In the genomic region with DNA sequence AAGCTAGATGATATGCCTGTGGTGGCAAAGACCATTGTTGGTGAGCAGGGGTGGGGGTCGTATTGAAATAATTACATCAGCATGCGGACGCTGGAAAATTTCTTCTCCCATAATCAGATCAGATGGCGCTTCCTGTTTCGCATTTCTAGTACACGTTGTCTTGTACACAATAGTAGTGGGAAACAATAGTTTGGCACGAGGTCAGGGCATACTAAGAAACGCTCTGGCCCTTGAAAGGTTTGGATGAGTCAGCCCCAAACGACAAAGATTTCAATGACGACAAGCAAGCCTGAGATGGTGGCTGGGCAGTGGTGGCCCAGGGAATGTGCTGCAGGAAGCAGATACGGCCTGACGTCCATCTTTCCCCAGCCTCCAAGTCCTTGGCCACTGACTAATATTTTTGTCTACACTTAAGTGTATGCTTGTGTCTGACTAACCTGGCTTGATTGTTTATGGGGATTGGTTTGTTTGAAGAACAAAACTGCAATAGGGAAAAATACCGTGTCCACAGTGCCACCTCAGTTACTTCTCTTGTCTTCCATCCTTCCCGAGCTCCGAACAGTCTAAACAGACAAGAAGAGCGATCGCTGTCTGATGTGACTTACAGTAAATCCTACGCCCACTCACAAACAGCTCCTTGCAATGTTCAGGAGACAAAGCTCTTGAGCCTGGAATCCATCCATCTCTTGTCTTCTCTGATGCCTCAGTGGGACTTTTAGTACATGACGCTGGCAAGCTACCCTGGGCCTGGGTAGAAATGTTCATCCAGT, we compare ENCODE assay signal across 9 mouse cellular contexts. TPM values are rescaled to one million over a fixed set of nuclear protein-coding genes. Genes with fewer than 3 reads are reported as not detected.
DNase-seq lines count a peak whose midpoint lies in the region; ATAC-seq and TF ChIP-seq lines count a peak whose summit lies in the region.
"Had no signal": no experiment of that assay in that cellular context is flagged by ENCODE, and none has a peak within 500 bp of the region (broad histone marks: within the 10 kb centered on the region; RNA-seq: fewer than 3 reads in every experiment).

No protein-coding gene starts in this region.

- no peaks in the 10 kb centered on the region for H3K36me3 ChIP-seq in embryonic facial prominence, embryonic 11.5 days (replicated peaks; ENCODE audit: control insufficient read depth, insufficient read depth, low read depth, low read length)
- H3K36me3 ChIP-seq in embryonic facial prominence, embryonic 10.5 days (replicated peaks), result no peaks in the 10 kb centered on the region
- no peaks in the 10 kb centered on the region for H3K36me3 ChIP-seq in embryonic facial prominence, embryonic 14.5 days (ENCODE audit: control insufficient read depth, insufficient read depth, low read length)
- no peaks in the 10 kb centered on the region for H3K36me3 ChIP-seq in kidney, adult 2 months (ENCODE audit: control insufficient read depth, insufficient read depth, low read length)
- H3K36me3 ChIP-seq in lung, embryonic 16.5 days (ENCODE audit: control insufficient read depth, insufficient read depth, low read length), result no peaks in the 10 kb centered on the region
- H3K36me3 ChIP-seq in midbrain, embryonic 14.5 days (ENCODE audit: control insufficient read depth, insufficient read depth, low read length), result no peaks in the 10 kb centered on the region

- H3K4me2 ChIP-seq in embryonic facial prominence, embryonic 11.5 days (ENCODE audit: low read depth, low read length), result no peak overlapping the region
- H3K4me2 ChIP-seq in embryonic facial prominence, embryonic 14.5 days (ENCODE audit: low read depth, low read length), result no peak overlapping the region
- H3K4me2 ChIP-seq in lung, embryonic 16.5 days (ENCODE audit: low read depth, low read length), result no peak overlapping the region
- H3K4me2 ChIP-seq in midbrain, embryonic 14.5 days (ENCODE audit: low read length), result no peak overlapping the region

- no peak for TF ChIP-seq CTCF in kidney, adult 2 months (conservative IDR thresholded peaks at IDR 0.05; ENCODE audit: insufficient read depth, insufficient read length, low read depth, low read length)

- no peak overlapping the region for H3K4me3 ChIP-seq in embryonic facial prominence, embryonic 11.5 days (ENCODE audit: low read depth, low read length)
- no peak overlapping the region for H3K4me3 ChIP-seq in embryonic facial prominence, embryonic 10.5 days
- no peak overlapping the region for H3K4me3 ChIP-seq in embryonic facial prominence, embryonic 14.5 days (ENCODE audit: low read depth, low read length)
- no peak overlapping the region for H3K4me3 ChIP-seq in kidney, adult 2 months (ENCODE audit: insufficient read depth, low read depth, low read length)
- no peak overlapping the region for H3K4me3 ChIP-seq in lung, embryonic 16.5 days (ENCODE audit: low read length)
- no peak overlapping the region for H3K4me3 ChIP-seq in midbrain, embryonic 14.5 days (replicated peaks; ENCODE audit: low read depth, low read length)
- H3K4me3 ChIP-seq: erythroblast, embryonic 14.5 days had no signal

- H3K9ac ChIP-seq in embryonic facial prominence, embryonic 11.5 days (replicated peaks; ENCODE audit: low read length), result no peak overlapping the region
- no peak overlapping the region for H3K9ac ChIP-seq in embryonic facial prominence, embryonic 14.5 days (ENCODE audit: low read depth, low read length)
- H3K9ac ChIP-seq in lung, embryonic 16.5 days (ENCODE audit: low read length), result no peak overlapping the region
- H3K9ac ChIP-seq in midbrain, embryonic 14.5 days (replicated peaks; ENCODE audit: low read length), result no peak overlapping the region

- H3K9me3 ChIP-seq in embryonic facial prominence, embryonic 11.5 days (replicated peaks; ENCODE audit: control insufficient read depth, low read length), result no peaks in the 10 kb centered on the region
- H3K9me3 ChIP-seq in embryonic facial prominence, embryonic 10.5 days, result no peaks in the 10 kb centered on the region
- H3K9me3 ChIP-seq in embryonic facial prominence, embryonic 14.5 days (ENCODE audit: control insufficient read depth, low read length), result no peaks in the 10 kb centered on the region
- no peaks in the 10 kb centered on the region for H3K9me3 ChIP-seq in lung, embryonic 16.5 days (ENCODE audit: control insufficient read depth, low read length)
- no peaks in the 10 kb centered on the region for H3K9me3 ChIP-seq in midbrain, embryonic 14.5 days (ENCODE audit: control insufficient read depth, low read length)

- H3K27ac ChIP-seq in embryonic facial prominence, embryonic 11.5 days (replicated peaks; ENCODE audit: low read depth, low read length), result no peak overlapping the region
- no peak overlapping the region for H3K27ac ChIP-seq in embryonic facial prominence, embryonic 10.5 days (replicated peaks)
- no peak overlapping the region for H3K27ac ChIP-seq in embryonic facial prominence, embryonic 14.5 days (replicated peaks; ENCODE audit: low read depth, low read length)
- H3K27ac ChIP-seq in kidney, adult 2 months (ENCODE audit: insufficient read depth, low read depth, low read length), result peak overlapping the region; percentile 81
- H3K27ac ChIP-seq in lung, embryonic 16.5 days (ENCODE audit: low read length), result peak overlapping the region; percentile 71
- H3K27ac ChIP-seq in midbrain, embryonic 14.5 days (replicated peaks; ENCODE audit: low read depth, low read length), result no peak overlapping the region

- 76% methylated on average over 19 of the region's 19 CpGs for WGBS in embryonic facial prominence, embryonic 11.5 days
- WGBS in embryonic facial prominence, embryonic 10.5 days, result 76% methylated on average over 19 of the region's 19 CpGs
- WGBS in embryonic facial prominence, embryonic 14.5 days, result 65% methylated on average over 19 of the region's 19 CpGs
- WGBS in kidney, adult 2 months, result 73% methylated on average over 19 of the region's 19 CpGs
- whole genome bisulfite sequencing in lung, embryonic 16.5 days, result 62% methylated on average over 19 of the region's 19 CpGs
- WGBS in midbrain, embryonic 14.5 days, result 76% methylated on average over 19 of the region's 19 CpGs

- ATAC-seq in embryonic facial prominence, embryonic 11.5 days (replicated peaks; ENCODE audit: insufficient number of reproducible peaks, low FRiP score, low TSS enrichment, low read depth), result no peak
- no peak for ATAC-seq in embryonic facial prominence, embryonic 14.5 days (ENCODE audit: low read depth)
- ATAC-seq in lung, embryonic 16.5 days (ENCODE audit: low read depth), result peak; percentile 84
- no peak for ATAC-seq in midbrain, embryonic 14.5 days (ENCODE audit: low FRiP score, low TSS enrichment)

- DNase-seq in embryonic facial prominence, embryonic 11.5 days (ENCODE audit: low spot score), result peak; percentile 25
- no peak for DNase-seq in embryonic facial prominence, embryonic 10.5 days (ENCODE audit: low spot score)
- DNase-seq in embryonic facial prominence, embryonic 14.5 days (ENCODE audit: low spot score), result peak; percentile 66
- DNase-seq in kidney, adult 2 months, result peak; percentile 86
- no peak for DNase-seq in cerebellum, postnatal 25 days
- DNase-seq in midbrain, embryonic 14.5 days, result no peak
- DNase-seq in cerebellum, adult 8-10 months, result no peak

- no peak for TF ChIP-seq POLR2A in kidney, adult 2 months (IDR thresholded peaks at IDR 0.05; ENCODE audit: low read depth, low read length)

- no peaks in the 10 kb centered on the region for H3K27me3 ChIP-seq in embryonic facial prominence, embryonic 11.5 days (ENCODE audit: control insufficient read depth, insufficient read depth, low read length)
- no peaks in the 10 kb centered on the region for H3K27me3 ChIP-seq in embryonic facial prominence, embryonic 10.5 days (replicated peaks; ENCODE audit: low read depth, poor library complexity, severe bottlenecking)
- H3K27me3 ChIP-seq in embryonic facial prominence, embryonic 14.5 days (replicated peaks; ENCODE audit: control insufficient read depth, insufficient read depth, low read length), result no peaks in the 10 kb centered on the region
- H3K27me3 ChIP-seq in kidney, adult 2 months (replicated peaks; ENCODE audit: control insufficient read depth, insufficient read depth, low read length), result no peaks in the 10 kb centered on the region
- no peaks in the 10 kb centered on the region for H3K27me3 ChIP-seq in lung, embryonic 16.5 days (ENCODE audit: control insufficient read depth, insufficient read depth, low read depth, low read length)
- no peaks in the 10 kb centered on the region for H3K27me3 ChIP-seq in midbrain, embryonic 14.5 days (ENCODE audit: control insufficient read depth, insufficient read depth, low read length)

- H3K4me1 ChIP-seq in embryonic facial prominence, embryonic 11.5 days (ENCODE audit: control insufficient read depth, insufficient read depth, low read length), result no peaks in the 10 kb centered on the region
- H3K4me1 ChIP-seq in embryonic facial prominence, embryonic 10.5 days, result no peaks in the 10 kb centered on the region
- H3K4me1 ChIP-seq in embryonic facial prominence, embryonic 14.5 days (ENCODE audit: control insufficient read depth, insufficient read depth, low read length), result no peaks in the 10 kb centered on the region
- H3K4me1 ChIP-seq in kidney, adult 2 months (ENCODE audit: control insufficient read depth, insufficient read depth, low read length), result no peaks in the 10 kb centered on the region
- no peaks in the 10 kb centered on the region for H3K4me1 ChIP-seq in lung, embryonic 16.5 days (replicated peaks; ENCODE audit: control insufficient read depth, insufficient read depth, low read length)
- no peaks in the 10 kb centered on the region for H3K4me1 ChIP-seq in midbrain, embryonic 14.5 days (ENCODE audit: control insufficient read depth, insufficient read depth, low read length)

RNA-seq across cellular contexts. Expression of gene S1pr1, which starts 54.1 kb away (rescaled TPM):
- polyA plus RNA-seq in embryonic facial prominence, embryonic 11.5 days (2014; fragmentation: Nextera tagmentation; extraction: Ambion mirVana), result 14.8 and 15.6 TPM in 2 replicates
- 10.8 and 11.2 TPM in 2 replicates for polyA plus RNA-seq in embryonic facial prominence, embryonic 10.5 days (2016; fragmentation: Nextera tagmentation; extraction: Ambion mirVana)
- 28.2 and 28.4 TPM in 2 replicates for polyA plus RNA-seq in embryonic facial prominence, embryonic 14.5 days (2014; fragmentation: Nextera tagmentation; extraction: Ambion mirVana)
- polyA plus RNA-seq in kidney, adult 2 months (2012; rRNA removed), result 23.1 and 24.0 TPM in 2 replicates
- polyA plus RNA-seq in lung, embryonic 16.5 days (2015; fragmentation: Nextera tagmentation; extraction: Ambion mirVana), result 40.3 and 41.0 TPM in 2 replicates
- polyA plus RNA-seq in midbrain, embryonic 14.5 days (2014; fragmentation: Nextera tagmentation; extraction: Ambion mirVana), result 26.1 and 32.2 TPM in 2 replicates
- polyA plus RNA-seq: erythroblast, embryonic 14.5 days had no signal

Comparison
In these comparisons a context has a peak if more than half of its experiments do, and no peak if none do; other contexts are left out.
1. DNase-seq: peak in embryonic facial prominence, embryonic 11.5 days (single experiment), embryonic facial prominence, embryonic 14.5 days (single experiment) and kidney, adult 2 months (single experiment); none in embryonic facial prominence, embryonic 10.5 days (single experiment), cerebellum, postnatal 25 days (0 of 2), midbrain, embryonic 14.5 days (single experiment) and cerebellum, adult 8-10 months (single experiment).
2. H3K27ac ChIP-seq: peak in kidney, adult 2 months (single experiment) and lung, embryonic 16.5 days (single experiment); none in embryonic facial prominence, embryonic 11.5 days (single experiment), embryonic facial prominence, embryonic 10.5 days (single experiment), embryonic facial prominence, embryonic 14.5 days (single experiment) and midbrain, embryonic 14.5 days (single experiment).